In genomic region chr10:80120146-80120545, GRCm38 (mm10) we compare ENCODE assay signal across 14 mouse cellular contexts. TPM values are rescaled to one million over a fixed set of nuclear protein-coding genes. Genes with fewer than 3 reads are reported as not detected.
DNase-seq lines count a peak whose midpoint lies in the region; ATAC-seq and TF ChIP-seq lines count a peak whose summit lies in the region.
"Had no signal": no experiment of that assay in that cellular context is flagged by ENCODE, and none has a peak within 500 bp of the region (broad histone marks: within the 10 kb centered on the region; RNA-seq: fewer than 3 reads in every experiment).

No protein-coding gene starts in this region.

- no peak overlapping the region for H3K4me3 ChIP-seq in heart, embryonic 15.5 days
- H3K4me3 ChIP-seq in midbrain, embryonic 13.5 days (replicated peaks), result no peak overlapping the region
- H3K4me3 ChIP-seq in midbrain, postnatal 0 days (ENCODE audit: low read depth, low read length), result no peak overlapping the region
- H3K4me3 ChIP-seq: layer of hippocampus, adult 2 months had no signal

- ATAC-seq in heart, embryonic 15.5 days (replicated peaks; ENCODE audit: insufficient number of reproducible peaks, insufficient read depth, low FRiP score, low read depth), result no peak
- ATAC-seq in midbrain, embryonic 13.5 days, result no peak
- ATAC-seq in midbrain, postnatal 0 days (ENCODE audit: low FRiP score), result no peak
- ATAC-seq: forebrain, embryonic 16.5 days; lung, postnatal 0 days had no signal

- no peaks in the 10 kb centered on the region for H3K27me3 ChIP-seq in heart, embryonic 15.5 days
- H3K27me3 ChIP-seq in midbrain, embryonic 13.5 days, result no peaks in the 10 kb centered on the region
- no peaks in the 10 kb centered on the region for H3K27me3 ChIP-seq in midbrain, postnatal 0 days (ENCODE audit: insufficient read depth, low read length)

- DNase-seq in adrenal gland, adult 2 months, result peak; percentile 22
- no peak for DNase-seq in adrenal gland, postnatal 36 days
- DNase-seq in heart, adult 11 months, result no peak
- no peak for DNase-seq in midbrain, postnatal 0 days (ENCODE audit: low spot score)
- peak; percentile 81 for DNase-seq in skeletal muscle tissue, adult 2 months (ENCODE audit: low read depth, low spot score)
- no peak for DNase-seq in layer of hippocampus, postnatal 10 days (ENCODE audit: low spot score in 2 of 2)
- DNase-seq: cerebellum, adult 9-10 months; retina, postnatal 1 day; thymus, adult 18-20 months had no signal

- peak overlapping the region; percentile 33; the same call in 1 of the 2 replicates for H3K9ac ChIP-seq in heart, embryonic 15.5 days
- H3K9ac ChIP-seq in midbrain, embryonic 13.5 days (replicated peaks), result 0 out of 2 replicates have a peak overlapping the region, but pooled peaks have one; percentile 23
- no peak overlapping the region for H3K9ac ChIP-seq in midbrain, postnatal 0 days (replicated peaks; ENCODE audit: low read length, poor library complexity, severe bottlenecking)

- WGBS in heart, embryonic 15.5 days, result 40% methylated on average over 2 of the region's 2 CpGs
- 78% methylated on average over 2 of the region's 2 CpGs for WGBS in midbrain, embryonic 13.5 days
- WGBS in midbrain, postnatal 0 days, result 79% methylated on average over 2 of the region's 2 CpGs

- no peak for TF ChIP-seq CTCF in midbrain, postnatal 0 days (IDR thresholded peaks at IDR 0.05)

- H3K4me2 ChIP-seq in heart, embryonic 15.5 days, result 0 out of 2 replicates have a peak overlapping the region, but pooled peaks have one; percentile 7
- H3K4me2 ChIP-seq in midbrain, embryonic 13.5 days (replicated peaks), result no peak overlapping the region
- no peak overlapping the region for H3K4me2 ChIP-seq in midbrain, postnatal 0 days (ENCODE audit: low read depth, low read length, poor library complexity, severe bottlenecking)

- 0 out of 2 replicates have a peak overlapping the region, but pooled peaks have one; percentile 33 for H3K27ac ChIP-seq in heart, embryonic 15.5 days
- no peak overlapping the region for H3K27ac ChIP-seq in midbrain, embryonic 13.5 days
- no peak overlapping the region for H3K27ac ChIP-seq in midbrain, postnatal 0 days (ENCODE audit: low read depth, low read length)
- H3K27ac ChIP-seq: layer of hippocampus, adult 2 months had no signal

- peaks cover 33% of the 10 kb centered on the region for H3K36me3 ChIP-seq in heart, embryonic 15.5 days
- H3K36me3 ChIP-seq in midbrain, embryonic 13.5 days, result peaks cover 44% of the 10 kb centered on the region
- peaks cover 8% of the 10 kb centered on the region; the same call in 1 of the 2 replicates for H3K36me3 ChIP-seq in midbrain, postnatal 0 days (ENCODE audit: insufficient read depth, low read length)

- peaks cover 51% of the 10 kb centered on the region for H3K4me1 ChIP-seq in heart, embryonic 15.5 days (replicated peaks)
- H3K4me1 ChIP-seq in midbrain, embryonic 13.5 days (replicated peaks), result peaks cover 40% of the 10 kb centered on the region
- H3K4me1 ChIP-seq in midbrain, postnatal 0 days (ENCODE audit: insufficient read depth, low read length), result peaks cover 14% of the 10 kb centered on the region

- no peaks in the 10 kb centered on the region for H3K9me3 ChIP-seq in heart, embryonic 15.5 days (replicated peaks)
- H3K9me3 ChIP-seq in midbrain, embryonic 13.5 days, result no peaks in the 10 kb centered on the region
- no peaks in the 10 kb centered on the region for H3K9me3 ChIP-seq in midbrain, postnatal 0 days (ENCODE audit: low read length)

RNA-seq across cellular contexts. Expression of gene Stk11, which starts 4.5 kb away (rescaled TPM):
- 100 to 1,000 TPM; 153 to 156 TPM for total RNA-seq in adrenal gland, adult 2 months (2021)
- 151 and 159 TPM in 2 replicates for polyA plus RNA-seq in adrenal gland, adult 2 months (2012; rRNA removed)
- total RNA-seq in adrenal gland, postnatal 36 days (2021), result 100 to 1,000 TPM; 146 to 149 TPM
- polyA plus RNA-seq in heart, embryonic 15.5 days (2015; fragmentation: Nextera tagmentation; extraction: Ambion mirVana), result 10.0 and 14.2 TPM in 2 replicates
- polyA plus RNA-seq in midbrain, embryonic 13.5 days (2015; fragmentation: Nextera tagmentation; extraction: Ambion mirVana), result 17.7 and 20.7 TPM in 2 replicates
- 84.0 and 97.3 TPM in 2 replicates for total RNA-seq in midbrain, postnatal 0 days (2014; rRNA removed)
- 12.3 and 12.4 TPM in 2 replicates for polyA plus RNA-seq in midbrain, postnatal 0 days (2015; fragmentation: Nextera tagmentation; extraction: Ambion mirVana)
- total RNA-seq in layer of hippocampus, postnatal 10 days (2021), result 10 to 100 TPM; 77.1 to 88.3 TPM

RNA-seq across cellular contexts. Expression of gene Sbno2, which starts 14.8 kb away (rescaled TPM):
- total RNA-seq in adrenal gland, adult 2 months (2021), result 10 to 100 TPM; 38.5 to 59.3 TPM
- 102 and 120 TPM in 2 replicates for polyA plus RNA-seq in adrenal gland, adult 2 months (2012; rRNA removed)
- total RNA-seq in adrenal gland, postnatal 36 days (2021), result 10 to 100 TPM; 49.3 to 51.3 TPM
- 8.3 and 13.9 TPM in 2 replicates for polyA plus RNA-seq in heart, embryonic 15.5 days (2015; fragmentation: Nextera tagmentation; extraction: Ambion mirVana)
- 13.4 and 15.3 TPM in 2 replicates for polyA plus RNA-seq in midbrain, embryonic 13.5 days (2015; fragmentation: Nextera tagmentation; extraction: Ambion mirVana)
- 24.3 TPM in 2 replicates for total RNA-seq in midbrain, postnatal 0 days (2014; rRNA removed)
- 7.6 TPM in 2 replicates for polyA plus RNA-seq in midbrain, postnatal 0 days (2015; fragmentation: Nextera tagmentation; extraction: Ambion mirVana)
- total RNA-seq in layer of hippocampus, postnatal 10 days (2021), result 10 to 100 TPM; 19.7 to 23.9 TPM

RNA-seq across cellular contexts. Expression of gene Atp5d, which starts 18.3 kb away (rescaled TPM):
- 100 to 1,000 TPM; 654 to 778 TPM for total RNA-seq in adrenal gland, adult 2 months (2021)
- polyA plus RNA-seq in adrenal gland, adult 2 months (2012; rRNA removed), result 5,895 and 6,727 TPM in 2 replicates
- total RNA-seq in adrenal gland, postnatal 36 days (2021), result 100 to 1,000 TPM; 561 to 735 TPM
- 861 and 962 TPM in 2 replicates for polyA plus RNA-seq in heart, embryonic 15.5 days (2015; fragmentation: Nextera tagmentation; extraction: Ambion mirVana)
- polyA plus RNA-seq in midbrain, embryonic 13.5 days (2015; fragmentation: Nextera tagmentation; extraction: Ambion mirVana), result 391 and 394 TPM in 2 replicates
- 231 and 259 TPM in 2 replicates for total RNA-seq in midbrain, postnatal 0 days (2014; rRNA removed)
- 607 and 661 TPM in 2 replicates for polyA plus RNA-seq in midbrain, postnatal 0 days (2015; fragmentation: Nextera tagmentation; extraction: Ambion mirVana)
- total RNA-seq in layer of hippocampus, postnatal 10 days (2021), result 100 to 1,000 TPM; 385 to 392 TPM

RNA-seq across cellular contexts. Expression of gene Cbarp, which starts 20.5 kb away (rescaled TPM):
- 100 to 1,000 TPM in 1 of 2 experiments, 10 to 100 TPM in 1; 74.5 to 118 TPM for total RNA-seq in adrenal gland, adult 2 months (2021)
- 84.3 and 84.6 TPM in 2 replicates for polyA plus RNA-seq in adrenal gland, adult 2 months (2012; rRNA removed)
- 100 to 1,000 TPM in 1 of 2 experiments, 10 to 100 TPM in 1; 57.5 to 205 TPM for total RNA-seq in adrenal gland, postnatal 36 days (2021)
- 1.7 and 2.9 TPM in 2 replicates for polyA plus RNA-seq in heart, embryonic 15.5 days (2015; fragmentation: Nextera tagmentation; extraction: Ambion mirVana)
- 40.6 and 45.3 TPM in 2 replicates for polyA plus RNA-seq in midbrain, embryonic 13.5 days (2015; fragmentation: Nextera tagmentation; extraction: Ambion mirVana)
- 273 and 276 TPM in 2 replicates for total RNA-seq in midbrain, postnatal 0 days (2014; rRNA removed)
- polyA plus RNA-seq in midbrain, postnatal 0 days (2015; fragmentation: Nextera tagmentation; extraction: Ambion mirVana), result 120 and 121 TPM in 2 replicates
- total RNA-seq in layer of hippocampus, postnatal 10 days (2021), result 100 to 1,000 TPM; 360 to 374 TPM

RNA-seq across cellular contexts. Expression of gene Midn, which starts 27.9 kb away (rescaled TPM):
- total RNA-seq in adrenal gland, adult 2 months (2021), result 100 to 1,000 TPM in 1 of 2 experiments, 10 to 100 TPM in 1; 75.8 to 115 TPM
- polyA plus RNA-seq in adrenal gland, adult 2 months (2012; rRNA removed), result 233 and 269 TPM in 2 replicates
- total RNA-seq in adrenal gland, postnatal 36 days (2021), result 100 to 1,000 TPM; 104 to 188 TPM
- 11.6 and 16.8 TPM in 2 replicates for polyA plus RNA-seq in heart, embryonic 15.5 days (2015; fragmentation: Nextera tagmentation; extraction: Ambion mirVana)
- 35.9 and 40.6 TPM in 2 replicates for polyA plus RNA-seq in midbrain, embryonic 13.5 days (2015; fragmentation: Nextera tagmentation; extraction: Ambion mirVana)
- 114 and 143 TPM in 2 replicates for total RNA-seq in midbrain, postnatal 0 days (2014; rRNA removed)
- 16.3 and 17.2 TPM in 2 replicates for polyA plus RNA-seq in midbrain, postnatal 0 days (2015; fragmentation: Nextera tagmentation; extraction: Ambion mirVana)
- total RNA-seq in layer of hippocampus, postnatal 10 days (2021), result 100 to 1,000 TPM; 112 to 128 TPM

Comparison
In these comparisons a context has a peak if more than half of its experiments do, and no peak if none do; other contexts are left out.
1. DNase-seq: peak in adrenal gland, adult 2 months (single experiment) and skeletal muscle tissue, adult 2 months (single experiment); none in adrenal gland, postnatal 36 days (0 of 2), heart, adult 11 months (single experiment), midbrain, postnatal 0 days (single experiment) and layer of hippocampus, postnatal 10 days (0 of 2).